Mouse (Mus musculus): ENCODE results near the gene Gm6482. TPM values are rescaled to one million over a fixed set of nuclear protein-coding genes. Genes with fewer than 3 reads are reported as not detected.
"Not testable (repeated sequence)": the region's sequence is repeated elsewhere in the genome, so short reads cannot be mapped to it uniquely, and the experiment has no call there.

The Gm6482 gene
- polyA plus RNA-seq (2015; fragmentation: Nextera tagmentation; extraction: Ambion mirVana) = not detected in 2 replicates

GRCm38 (mm10) chr14:41408181-41408580 is at the start of gene Gm6482:
TSS of gene Gm6482 (minus strand) at chr14:41408281.
- not testable (repeated sequence) for H3K4me2 ChIP-seq (replicated peaks); H3K36me3 ChIP-seq; H3K27me3 ChIP-seq; H3K4me1 ChIP-seq; H3K9ac ChIP-seq; ATAC-seq (ENCODE audit: low FRiP score, low read depth); H3K9me3 ChIP-seq; H3K27ac ChIP-seq; H3K4me3 ChIP-seq
- 83% methylated on average over 1 of the region's 2 CpGs for WGBS

DNA sequence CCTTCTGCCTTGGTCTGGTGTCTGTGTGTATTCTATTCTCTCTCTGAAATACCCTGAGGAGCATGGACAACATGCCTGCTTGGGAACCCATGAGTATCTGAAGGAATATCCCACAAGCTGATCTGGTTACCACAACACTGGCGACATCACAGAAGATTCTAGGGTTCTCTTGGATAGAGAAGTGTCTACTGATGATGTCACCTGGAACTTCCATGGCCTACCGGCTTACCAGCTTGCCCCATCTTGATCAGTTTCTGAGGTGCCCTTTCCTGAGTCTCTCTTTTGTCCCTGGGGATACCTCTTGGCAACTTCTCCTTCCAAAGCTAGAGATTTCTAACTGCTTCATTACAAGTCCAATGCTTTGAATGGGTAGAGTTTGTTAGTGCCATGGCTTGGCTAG is 45.3 kb upstream of the Gm6482 start, which contains the start of gene Gm7954:
Gene Gm7954, minus strand, starts transcription at position 101 of the 400 bp plus-strand sequence.
- H3K9ac ChIP-seq; H3K4me1 ChIP-seq; H3K36me3 ChIP-seq; ATAC-seq (ENCODE audit: low FRiP score, low read depth); H3K4me2 ChIP-seq (replicated peaks); H3K27ac ChIP-seq; H3K4me3 ChIP-seq; H3K27me3 ChIP-seq; H3K9me3 ChIP-seq: not testable (repeated sequence)
- no CpG with 5 or more reads among the region's 2 CpGs for WGBS

- H3K27ac ChIP-seq; H3K9me3 ChIP-seq; H3K36me3 ChIP-seq; H3K9ac ChIP-seq; ATAC-seq (ENCODE audit: low FRiP score, low read depth); H3K4me3 ChIP-seq; H3K27me3 ChIP-seq; H3K4me1 ChIP-seq: not testable (repeated sequence)
- 23% methylated on average over 13 of the region's 16 CpGs for WGBS
- H3K4me2 ChIP-seq (replicated peaks) = peak overlapping the region; percentile 34
These were observed 17.5 kb upstream of the Gm6482 start for GRCm38 (mm10) chr14:41425393-41426075.

DNA sequence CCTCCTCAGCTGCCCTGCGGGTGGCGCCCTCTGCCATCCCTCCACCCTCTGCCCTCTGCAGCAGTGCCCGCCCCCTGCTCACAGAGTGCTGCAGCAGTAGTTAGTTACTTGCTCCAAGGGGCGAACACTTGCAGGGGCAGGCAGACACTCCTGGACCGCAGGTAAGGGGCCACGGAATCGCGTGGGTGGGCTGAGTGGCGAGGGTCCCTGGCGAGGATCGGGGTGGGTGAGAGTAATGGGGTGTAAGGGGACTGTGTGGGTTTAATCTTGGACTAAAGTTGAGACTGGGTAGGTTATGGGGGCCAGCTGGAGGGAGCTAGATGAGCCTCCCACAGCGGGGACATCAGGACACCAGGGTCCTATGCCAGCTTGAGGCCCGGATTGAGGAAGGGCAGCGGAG is 16.6 kb upstream of the Gm6482 start:
- not testable (repeated sequence) for ATAC-seq (ENCODE audit: low FRiP score, low read depth); H3K27ac ChIP-seq; H3K9me3 ChIP-seq; H3K27me3 ChIP-seq; H3K4me1 ChIP-seq; H3K36me3 ChIP-seq; H3K9ac ChIP-seq; H3K4me3 ChIP-seq
- WGBS = 14% methylated on average over 14 of the region's 14 CpGs
- peak overlapping the region; percentile 34 for H3K4me2 ChIP-seq (replicated peaks)

DNA sequence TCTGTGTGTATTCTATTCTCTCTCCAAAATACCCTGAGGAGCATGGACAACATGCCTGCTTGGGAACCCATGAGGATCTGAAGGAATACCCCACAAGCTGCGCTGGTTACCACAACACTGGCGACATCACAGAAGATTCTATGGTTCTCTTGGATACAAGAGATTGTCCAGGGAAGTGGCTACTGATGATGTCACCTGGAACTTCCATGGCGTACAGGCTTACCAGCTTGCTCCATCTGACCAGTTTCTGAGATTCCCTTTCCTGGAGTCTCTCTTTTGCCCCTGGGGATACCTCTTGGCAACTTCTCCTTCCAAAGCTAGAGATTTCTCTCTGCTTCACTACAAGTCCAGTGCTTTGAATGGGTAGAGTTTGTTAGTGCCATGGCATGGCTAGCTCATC is 21.8 kb downstream of the Gm6482 start, which contains the start of gene Gm7945:
Gene Gm7945, minus strand, starts transcription at position 101 of the 400 bp plus-strand sequence.
- not testable (repeated sequence) for H3K9ac ChIP-seq; H3K9me3 ChIP-seq; H3K27me3 ChIP-seq; H3K4me3 ChIP-seq; ATAC-seq (ENCODE audit: low FRiP score, low read depth); H3K27ac ChIP-seq; H3K4me2 ChIP-seq (replicated peaks); H3K4me1 ChIP-seq; H3K36me3 ChIP-seq
- WGBS = no CpG with 5 or more reads among the region's 3 CpGs

Other genes with a start within 250 kb of the Gm6482 start
- gene Sftpd, start 223.1 kb downstream of the Gm6482 start, polyA plus RNA-seq (2015; fragmentation: Nextera tagmentation; extraction: Ambion mirVana) = not detected in 2 replicates
- 0.10 and 0.27 TPM in 2 replicates for gene Gm2832, start 129.5 kb downstream of the Gm6482 start, polyA plus RNA-seq (2015; fragmentation: Nextera tagmentation; extraction: Ambion mirVana)
- not detected in 2 replicates for gene Gm5798, start 59.7 kb downstream of the Gm6482 start, polyA plus RNA-seq (2015; fragmentation: Nextera tagmentation; extraction: Ambion mirVana)
- gene Gm7945, start 21.9 kb downstream of the Gm6482 start, polyA plus RNA-seq (2015; fragmentation: Nextera tagmentation; extraction: Ambion mirVana) = not detected in 2 replicates
- not detected in 2 replicates for gene Gm7954, start 45.2 kb upstream of the Gm6482 start, polyA plus RNA-seq (2015; fragmentation: Nextera tagmentation; extraction: Ambion mirVana)
- not detected in 2 replicates for gene Gm3486, start 81.2 kb upstream of the Gm6482 start, polyA plus RNA-seq (2015; fragmentation: Nextera tagmentation; extraction: Ambion mirVana)
- not detected in 2 replicates for gene Gm7970, start 147.3 kb upstream of the Gm6482 start, polyA plus RNA-seq (2015; fragmentation: Nextera tagmentation; extraction: Ambion mirVana)
- not detected in 2 replicates for gene 1700049E17Rik2, start 164.9 kb upstream of the Gm6482 start, polyA plus RNA-seq (2015; fragmentation: Nextera tagmentation; extraction: Ambion mirVana)
- not detected in 2 replicates for gene Gm3072, start 216.3 kb upstream of the Gm6482 start, polyA plus RNA-seq (2015; fragmentation: Nextera tagmentation; extraction: Ambion mirVana)
- gene Gm3676, start 238.2 kb upstream of the Gm6482 start, polyA plus RNA-seq (2015; fragmentation: Nextera tagmentation; extraction: Ambion mirVana) = not detected in 2 replicates

All from limb, embryonic 13.5 days (tissue).